ENCODE assay signal across 14 mouse cellular contexts in genomic region chr11:32564629-32565028, GRCm38 (mm10). TPM values are rescaled to one million over a fixed set of nuclear protein-coding genes. Genes with fewer than 3 reads are reported as not detected.
DNase-seq lines count a peak whose midpoint lies in the region; ATAC-seq and TF ChIP-seq lines count a peak whose summit lies in the region.
"Had no signal": no experiment of that assay in that cellular context is flagged by ENCODE, and none has a peak within 500 bp of the region (broad histone marks: within the 10 kb centered on the region; RNA-seq: fewer than 3 reads in every experiment).

No protein-coding gene starts in this region.

- H3K27me3 ChIP-seq in intestine, embryonic 14.5 days (replicated peaks; ENCODE audit: control insufficient read depth, insufficient read depth, low read length) = no peaks in the 10 kb centered on the region
- H3K27me3 ChIP-seq: neural tube, embryonic 12.5 days had no signal

- peak overlapping the region; percentile 46; the same call in 1 of the 2 replicates for H3K27ac ChIP-seq in layer of hippocampus, adult 2 months
- peak overlapping the region; percentile 29; the same call in 1 of the 2 replicates for H3K27ac ChIP-seq in intestine, embryonic 14.5 days (ENCODE audit: low read depth)
- peak overlapping the region; percentile 80 for H3K27ac ChIP-seq in macrophage
- H3K27ac ChIP-seq: neural tube, embryonic 12.5 days had no signal

- peaks cover 15% of the 10 kb centered on the region; the same call in 1 of the 2 replicates for H3K4me1 ChIP-seq in intestine, embryonic 14.5 days (replicated peaks; ENCODE audit: control insufficient read depth, insufficient read depth, low read length)

- H3K9ac ChIP-seq in intestine, embryonic 14.5 days (ENCODE audit: low read length) = no peak overlapping the region
- H3K9ac ChIP-seq: lung, embryonic 14.5 days; neural tube, embryonic 12.5 days had no signal

- 52% methylated on average over 4 of the region's 4 CpGs for WGBS in intestine, embryonic 14.5 days
- 35% methylated on average over 4 of the region's 4 CpGs for WGBS in macrophage (ENCODE audit: missing documents)

- H3K79me2 ChIP-seq in macrophage (ENCODE audit: inconsistent target) = peaks cover 72% of the 10 kb centered on the region

- H3K4me3 ChIP-seq in layer of hippocampus, adult 2 months = no peak overlapping the region
- no peak overlapping the region for H3K4me3 ChIP-seq in intestine, embryonic 14.5 days (ENCODE audit: low read depth, low read length)
- H3K4me3 ChIP-seq in macrophage (ENCODE audit: inconsistent target) = no peak overlapping the region
- H3K4me3 ChIP-seq: neural tube, embryonic 12.5 days had no signal

- no peaks in the 10 kb centered on the region for H3K9me3 ChIP-seq in intestine, embryonic 14.5 days (ENCODE audit: control insufficient read depth, low read length)
- H3K9me3 ChIP-seq: neural tube, embryonic 12.5 days had no signal

- ATAC-seq in intestine, embryonic 14.5 days (replicated peaks; ENCODE audit: low FRiP score, low TSS enrichment, low read depth) = no peak
- ATAC-seq: hindbrain, embryonic 16.5 days had no signal

- no peak for TF ChIP-seq CTCF in layer of hippocampus, adult 2 months (conservative IDR thresholded peaks at IDR 0.05)

- H3K36me3 ChIP-seq in intestine, embryonic 14.5 days (ENCODE audit: control insufficient read depth, insufficient read depth, low read length) = no peaks in the 10 kb centered on the region
- no peaks in the 10 kb centered on the region for H3K36me3 ChIP-seq in macrophage (ENCODE audit: inconsistent target)
- H3K36me3 ChIP-seq: neural tube, embryonic 12.5 days had no signal

- no peak for DNase-seq in layer of hippocampus, adult 2 months (ENCODE audit: low spot score in 2 of 2)
- DNase-seq in layer of hippocampus, postnatal 10 days (ENCODE audit: low spot score in 2 of 2) = no peak
- DNase-seq in NIH3T3 (ENCODE audit: low read depth) = peak; percentile 30
- no peak for DNase-seq in intestine, embryonic 14.5 days (ENCODE audit: low spot score)
- no peak for DNase-seq in cerebellum, postnatal 4 days (ENCODE audit: low spot score in 2 of 2)
- no peak for DNase-seq in cerebellum, postnatal 10 days
- DNase-seq in lung, postnatal 14 days = no peak
- DNase-seq: embryo, embryonic 11 days; lung, embryonic 14.5 days; midbrain, embryonic 14.5 days; retina, postnatal 1 day had no signal

- H3K4me2 ChIP-seq in intestine, embryonic 14.5 days (ENCODE audit: low read length) = no peak overlapping the region
- H3K4me2 ChIP-seq: lung, embryonic 14.5 days; neural tube, embryonic 12.5 days had no signal

RNA-seq across cellular contexts. Expression of gene Stk10, which starts 31.5 kb away (rescaled TPM):
- total RNA-seq in layer of hippocampus, adult 2 months (2021) = 1 to 10 TPM; 7.3 to 9.0 TPM
- 1 to 10 TPM; 6.3 to 9.4 TPM for total RNA-seq in layer of hippocampus, postnatal 10 days (2021)
- 3.0 and 3.3 TPM in 2 replicates for polyA plus RNA-seq in intestine, embryonic 14.5 days (2014; fragmentation: Nextera tagmentation; extraction: Ambion mirVana)
- total RNA-seq in macrophage (2018; cell fraction: chromatin; rRNA removed) = 100 to 1,000 TPM in 1 of 26 experiments, 10 to 100 TPM in 24, 1 to 10 TPM in 1; 6.6 to 115 (median 23.7) TPM
- total RNA-seq in macrophage (2018; cell fraction: cytosol; rRNA removed) = 10 to 100 TPM in 24 of 26 experiments, 1 to 10 TPM in 2; 9.2 to 19.3 (median 16.1) TPM
- 10 to 100 TPM in 25 of 26 experiments, 1 to 10 TPM in 1; 9.8 to 41.0 (median 20.4) TPM for total RNA-seq in macrophage (2018; cell fraction: nucleus; rRNA removed)
- polyA plus RNA-seq in macrophage (2018) = 15.5 to 19.3 TPM (median 18.5 TPM) in 3 replicates

RNA-seq across cellular contexts. Expression of gene Efcab9, which starts 32.7 kb away (rescaled TPM):
- total RNA-seq in layer of hippocampus, adult 2 months (2021) = 1 to 10 TPM; 2.7 to 2.9 TPM
- total RNA-seq in layer of hippocampus, postnatal 10 days (2021) = 1 to 10 TPM in 1 of 2 experiments, under 1 TPM in 1; 0.89 to 1.2 TPM
- 0.30 and 0.58 TPM in 2 replicates for polyA plus RNA-seq in intestine, embryonic 14.5 days (2014; fragmentation: Nextera tagmentation; extraction: Ambion mirVana)
- total RNA-seq in macrophage (2018; cell fraction: chromatin; rRNA removed) = not detected
- under 1 TPM in 5 of 26 experiments, not detected in 21; 0.22 to 0.54 (median 0.29) TPM for total RNA-seq in macrophage (2018; cell fraction: cytosol; rRNA removed)
- total RNA-seq in macrophage (2018; cell fraction: nucleus; rRNA removed) = 1 to 10 TPM in 1 of 26 experiments, not detected in 25; 1.3 TPM
- not detected in 3 replicates for polyA plus RNA-seq in macrophage (2018)
- polyA plus RNA-seq: hindbrain, embryonic 16.5 days; midbrain, embryonic 14.5 days had no signal

Comparison
In these comparisons a context has a peak if more than half of its experiments do, and no peak if none do; other contexts are left out.
1. H3K27ac ChIP-seq: peak in every context shown above with its lines; median percentile 80 in macrophage; 46 in layer of hippocampus, adult 2 months; 29 in intestine, embryonic 14.5 days.